Mouse (Mus musculus): ENCODE measurements around the gene Pwp2. TPM values are rescaled to one million over a fixed set of nuclear protein-coding genes. Genes with fewer than 3 reads are reported as not detected.
A peak's percentile ranks its signal among the peaks of the same experiment; 100 is the strongest.

Pwp2 gene
- polyA plus RNA-seq, 1 experiment from 2014 or later, result 13.6 TPM

GRCm38 (mm10) chr10:78162646-78163045 is 22.3 kb downstream of the Pwp2 start:
- H3K9ac ChIP-seq (ENCODE audit: low read depth, low read length), result no peak overlapping the region
- H3K4me2 ChIP-seq (ENCODE audit: low read length), result no peak overlapping the region
- ATAC-seq (replicated peaks; ENCODE audit: low FRiP score, low read depth) (no peak), DNase-seq (ENCODE audit: low spot score) (no peak)
- H3K27ac ChIP-seq, result no peak overlapping the region
- H3K4me3 ChIP-seq (replicated peaks; ENCODE audit: low read depth, low read length), result no peak overlapping the region
- TF ChIP-seq CTCF (IDR thresholded peaks at IDR 0.05; ENCODE audit: low read depth), result no peak
- H3K36me3 ChIP-seq (ENCODE audit: insufficient read depth, low read length), result peaks cover 25% of the 10 kb centered on the region; the same call in 1 of the 2 replicates
- peaks cover 3% of the 10 kb centered on the region; the same call in 1 of the 2 replicates for H3K4me1 ChIP-seq (replicated peaks; ENCODE audit: insufficient read depth, low read length)
- no peaks in the 10 kb centered on the region for H3K27me3 ChIP-seq (ENCODE audit: insufficient read depth, low read length)
- H3K9me3 ChIP-seq (replicated peaks; ENCODE audit: low read length), result no peaks in the 10 kb centered on the region
- 96% methylated on average over 12 of the region's 12 CpGs for WGBS

- H3K27me3 ChIP-seq (ENCODE audit: insufficient read depth, low read length), result no peaks in the 10 kb centered on the region
- DNase-seq (ENCODE audit: low spot score) (no peak), ATAC-seq (replicated peaks; ENCODE audit: low FRiP score, low read depth) (no peak)
- no peak overlapping the region for H3K4me3 ChIP-seq (replicated peaks; ENCODE audit: low read depth, low read length)
- no peak overlapping the region for H3K27ac ChIP-seq
- peaks cover 12% of the 10 kb centered on the region; the same call in 1 of the 2 replicates for H3K36me3 ChIP-seq (ENCODE audit: insufficient read depth, low read length)
- peaks cover 3% of the 10 kb centered on the region; the same call in 1 of the 2 replicates for H3K4me1 ChIP-seq (replicated peaks; ENCODE audit: insufficient read depth, low read length)
- H3K4me2 ChIP-seq (ENCODE audit: low read length), result no peak overlapping the region
- H3K9me3 ChIP-seq (replicated peaks; ENCODE audit: low read length), result no peaks in the 10 kb centered on the region
- no peak overlapping the region for H3K9ac ChIP-seq (ENCODE audit: low read depth, low read length)
- 84% methylated on average over 8 of the region's 8 CpGs for WGBS
- no peak for TF ChIP-seq CTCF (IDR thresholded peaks at IDR 0.05; ENCODE audit: low read depth)
Observed at GRCm38 (mm10) chr10:78161096-78161495, 23.9 kb downstream of the Pwp2 start.

- DNase-seq (ENCODE audit: low spot score) (no peak), ATAC-seq (replicated peaks; ENCODE audit: low FRiP score, low read depth) (peak; percentile 12; the same call in 1 of the 2 replicates)
- H3K4me2 ChIP-seq (ENCODE audit: low read length), result no peak overlapping the region
- no peak overlapping the region for H3K27ac ChIP-seq
- H3K4me3 ChIP-seq (replicated peaks; ENCODE audit: low read depth, low read length), result no peak overlapping the region
- no peak overlapping the region for H3K9ac ChIP-seq (ENCODE audit: low read depth, low read length)
- no peaks in the 10 kb centered on the region for H3K9me3 ChIP-seq (replicated peaks; ENCODE audit: low read length)
- H3K4me1 ChIP-seq (replicated peaks; ENCODE audit: insufficient read depth, low read length), result peaks cover 3% of the 10 kb centered on the region; the same call in 1 of the 2 replicates
- 89% methylated on average over 16 of the region's 16 CpGs for WGBS
- H3K27me3 ChIP-seq (ENCODE audit: insufficient read depth, low read length), result no peaks in the 10 kb centered on the region
- no peak for TF ChIP-seq CTCF (IDR thresholded peaks at IDR 0.05; ENCODE audit: low read depth)
- H3K36me3 ChIP-seq (ENCODE audit: insufficient read depth, low read length), result 0 out of 2 replicates have a peak, but pooled peaks cover 8% of the 10 kb centered on the region
Observed at GRCm38 (mm10) chr10:78160369-78161095, 24.4 kb downstream of the Pwp2 start.

GRCm38 (mm10) chr10:78159906-78160305 is 25.0 kb downstream of the Pwp2 start:
- TF ChIP-seq CTCF (IDR thresholded peaks at IDR 0.05; ENCODE audit: low read depth), result peak; percentile 97
- peak overlapping the region; percentile 3; the same call in 1 of the 2 replicates for H3K27ac ChIP-seq
- 3% methylated on average over 7 of the region's 7 CpGs for WGBS
- H3K4me3 ChIP-seq (replicated peaks; ENCODE audit: low read depth, low read length), result no peak overlapping the region
- H3K4me1 ChIP-seq (replicated peaks; ENCODE audit: insufficient read depth, low read length), result peaks cover 3% of the 10 kb centered on the region; the same call in 1 of the 2 replicates
- DNase-seq (ENCODE audit: low spot score) (peak; percentile 93), ATAC-seq (replicated peaks; ENCODE audit: low FRiP score, low read depth) (peak; percentile 83)
- H3K9ac ChIP-seq (ENCODE audit: low read depth, low read length), result no peak overlapping the region
- peak overlapping the region; percentile 43 for H3K4me2 ChIP-seq (ENCODE audit: low read length)
- H3K36me3 ChIP-seq (ENCODE audit: insufficient read depth, low read length), result 0 out of 2 replicates have a peak, but pooled peaks cover 5% of the 10 kb centered on the region
- H3K9me3 ChIP-seq (replicated peaks; ENCODE audit: low read length), result no peaks in the 10 kb centered on the region
- no peaks in the 10 kb centered on the region for H3K27me3 ChIP-seq (ENCODE audit: insufficient read depth, low read length)

- Histone ChIP-seq H3K27ac (peak overlapping the region; percentile 3; the same call in 1 of the 2 replicates), H3K27me3 (ENCODE audit: insufficient read depth, low read length) (no peaks in the 10 kb centered on the region), H3K9ac (ENCODE audit: low read depth, low read length) (no peak overlapping the region), H3K4me1 (replicated peaks; ENCODE audit: insufficient read depth, low read length) (peaks cover 3% of the 10 kb centered on the region; the same call in 1 of the 2 replicates), H3K4me2 (ENCODE audit: low read length) (peak overlapping the region; percentile 43), H3K36me3 (ENCODE audit: insufficient read depth, low read length) (0 out of 2 replicates have a peak, but pooled peaks cover 2% of the 10 kb centered on the region), H3K4me3 (replicated peaks; ENCODE audit: low read depth, low read length) (no peak overlapping the region), H3K9me3 (replicated peaks; ENCODE audit: low read length) (no peaks in the 10 kb centered on the region)
- ATAC-seq (replicated peaks; ENCODE audit: low FRiP score, low read depth) (peak; percentile 20), DNase-seq (ENCODE audit: low spot score) (peak; percentile 56)
- TF ChIP-seq CTCF (IDR thresholded peaks at IDR 0.05; ENCODE audit: low read depth), result no peak
- WGBS, result 13% methylated on average over 17 of the region's 17 CpGs
Observed at GRCm38 (mm10) chr10:78159252-78159878, 25.6 kb downstream of the Pwp2 start.

DNA sequence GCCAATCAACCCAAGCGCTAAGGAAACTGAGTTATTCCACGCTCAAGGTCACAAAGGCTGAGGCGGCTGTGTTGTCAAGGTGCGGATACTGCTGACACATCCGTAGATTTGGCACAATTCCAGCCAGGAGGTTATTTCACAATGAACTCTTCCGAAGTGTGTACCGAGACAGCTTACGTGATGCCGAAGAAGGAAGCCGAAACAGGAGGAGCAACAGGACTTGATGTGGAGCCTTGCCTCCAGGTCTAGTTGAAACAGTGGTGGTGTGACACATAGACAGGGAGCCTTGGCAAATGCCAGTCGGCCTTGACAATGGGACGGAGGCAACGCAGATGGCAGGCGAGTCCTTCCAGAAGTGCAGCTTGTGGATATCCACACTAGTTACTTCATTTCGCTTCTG is 26.9 kb downstream of the Pwp2 start:
- H3K4me2 ChIP-seq (ENCODE audit: low read length), result no peak overlapping the region
- TF ChIP-seq CTCF (IDR thresholded peaks at IDR 0.05; ENCODE audit: low read depth), result no peak
- no peaks in the 10 kb centered on the region for H3K9me3 ChIP-seq (replicated peaks; ENCODE audit: low read length)
- H3K27me3 ChIP-seq (ENCODE audit: insufficient read depth, low read length), result no peaks in the 10 kb centered on the region
- H3K36me3 ChIP-seq (ENCODE audit: insufficient read depth, low read length), result no peaks in the 10 kb centered on the region
- H3K9ac ChIP-seq (ENCODE audit: low read depth, low read length), result no peak overlapping the region
- ATAC-seq (replicated peaks; ENCODE audit: low FRiP score, low read depth) (no peak), DNase-seq (ENCODE audit: low spot score) (no peak)
- H3K4me3 ChIP-seq (replicated peaks; ENCODE audit: low read depth, low read length), result no peak overlapping the region
- 71% methylated on average over 15 of the region's 15 CpGs for WGBS
- no peak overlapping the region for H3K27ac ChIP-seq
- peaks cover 3% of the 10 kb centered on the region; the same call in 1 of the 2 replicates for H3K4me1 ChIP-seq (replicated peaks; ENCODE audit: insufficient read depth, low read length)

Measured in kidney, postnatal 0 days (tissue).